Mouse (Mus musculus): ENCODE measurements at regions not wholly inside any gene's neighbourhood (a gene's known extent, or its start where the extent isn't known, plus 50 kb on each side); places are given as distances from the start of the nearest gene placed in this dataset.

DNA sequence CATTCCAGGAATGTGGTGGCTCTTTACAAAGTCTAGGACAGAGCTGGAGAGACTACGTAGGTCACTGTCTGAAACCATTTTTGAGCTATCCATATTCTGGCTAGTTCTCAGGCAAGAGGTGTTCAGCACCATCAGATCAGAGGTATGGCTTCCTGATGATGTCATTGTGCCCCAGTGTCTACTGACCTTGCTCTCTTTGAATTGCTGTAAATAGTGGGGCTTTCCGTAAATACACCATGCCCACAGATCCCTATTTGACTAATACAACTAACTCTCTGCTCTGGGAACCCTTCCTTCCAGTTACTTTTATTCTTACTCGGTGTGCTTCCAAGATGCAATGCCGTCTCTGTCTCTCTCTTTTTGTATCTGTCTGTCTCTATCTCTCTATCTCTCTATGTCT lies 72.9 kb downstream of the Cxcr4 start:
- TF ChIP-seq CTCF (IDR thresholded peaks at IDR 0.05; ENCODE audit: low read depth) (no peak), EP300 (IDR thresholded peaks at IDR 0.05; ENCODE audit: low read depth) (no peak)
